Mouse (Mus musculus): ENCODE measurements around the gene Gm5072.
"Not testable (repeated sequence)": the region's sequence is repeated elsewhere in the genome, so short reads cannot be mapped to it uniquely, and the experiment has no call there.

Gene Gm5072

DNA sequence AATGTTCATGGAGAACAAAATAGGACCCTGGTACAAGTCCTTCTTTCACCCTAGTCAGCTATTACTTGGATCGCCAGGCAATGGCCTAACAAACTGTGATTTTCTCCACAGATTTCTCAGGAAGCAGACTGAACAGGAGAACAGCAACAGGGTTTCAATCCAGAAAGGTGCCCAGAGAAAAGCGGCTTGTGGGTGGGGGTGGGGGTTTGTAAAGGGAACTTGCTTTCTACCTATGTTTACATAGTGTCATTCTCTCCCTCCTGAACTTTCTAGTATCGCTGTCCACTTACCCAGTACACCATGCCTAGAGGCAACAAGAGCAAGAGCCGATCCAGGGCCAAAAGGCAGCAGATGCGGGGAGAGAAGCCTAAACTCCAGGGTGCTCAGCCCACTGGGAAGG is at the start of gene Gm5072:
Gene Gm5072, plus strand, starts transcription at position 301 of the 400 bp plus-strand sequence.
- not testable (repeated sequence) for DNase-seq
